Mouse (Mus musculus) ES-CJ7 (cell line): ENCODE measurements around the gene Gm45337.
"Not testable (repeated sequence)": the region's sequence is repeated elsewhere in the genome, so short reads cannot be mapped to it uniquely, and the experiment has no call there.

Source experiments
- DNase-seq: peaks from one replicate; pipeline ENCODE4 v3.0.0; 2011; ENCODE audit warnings: low read depth, low spot score

Gm45337 gene

GRCm38 (mm10) chr7:142144507-142144906, at the start of gene Gm45337:
Gm45337 (minus strand) TSS chr7:142144607.
- DNase-seq = no peak

DNA sequence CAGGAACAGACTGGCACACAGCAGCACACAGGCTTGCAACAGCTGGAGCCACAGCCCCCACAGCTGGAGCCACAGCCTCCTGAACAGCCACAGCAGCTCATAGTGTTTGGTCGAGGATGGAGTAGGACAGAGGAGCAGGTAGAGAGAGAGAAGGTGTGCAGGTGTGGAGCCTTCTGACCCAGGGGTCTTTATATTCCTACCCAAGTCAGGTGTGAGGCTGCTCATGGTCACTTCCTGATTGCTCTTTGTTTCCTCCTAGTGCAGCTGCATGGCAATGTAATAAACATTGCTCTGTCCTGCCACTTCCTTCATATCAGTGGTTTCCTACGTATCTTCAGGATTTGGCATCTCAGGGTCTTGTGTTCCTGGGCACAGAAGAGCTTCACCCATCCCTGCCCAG, 45.9 kb upstream of the Gm45337 start, which contains the start of gene Gm10153:
Gm10153 (minus strand) TSS at position 101 of the 400 bp plus-strand sequence.
- DNase-seq = no peak

GRCm38 (mm10) chr7:142188156-142188555, 43.7 kb upstream of the Gm45337 start:
- no peak for DNase-seq

DNA sequence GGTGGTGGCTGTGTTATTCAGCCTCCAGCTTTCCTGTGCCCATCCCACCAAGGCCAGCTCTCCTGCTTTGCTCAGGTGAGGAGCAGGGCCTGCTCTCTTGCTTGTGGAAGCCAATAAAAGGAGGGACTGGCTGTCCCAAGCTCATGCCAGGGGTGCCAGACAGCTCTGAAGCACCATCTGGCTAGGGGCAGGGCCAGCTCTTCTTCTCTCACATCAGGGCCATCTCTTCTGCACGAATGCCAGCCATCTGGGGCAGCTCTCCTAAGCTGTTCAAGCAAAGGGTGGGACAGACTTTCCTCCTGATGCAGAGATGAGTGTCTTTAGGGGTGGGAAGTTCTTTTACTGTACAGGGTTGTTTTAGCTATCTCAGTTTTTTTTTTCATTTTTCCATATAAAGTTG, 36.6 kb upstream of the Gm45337 start:
- no peak for DNase-seq

DNA sequence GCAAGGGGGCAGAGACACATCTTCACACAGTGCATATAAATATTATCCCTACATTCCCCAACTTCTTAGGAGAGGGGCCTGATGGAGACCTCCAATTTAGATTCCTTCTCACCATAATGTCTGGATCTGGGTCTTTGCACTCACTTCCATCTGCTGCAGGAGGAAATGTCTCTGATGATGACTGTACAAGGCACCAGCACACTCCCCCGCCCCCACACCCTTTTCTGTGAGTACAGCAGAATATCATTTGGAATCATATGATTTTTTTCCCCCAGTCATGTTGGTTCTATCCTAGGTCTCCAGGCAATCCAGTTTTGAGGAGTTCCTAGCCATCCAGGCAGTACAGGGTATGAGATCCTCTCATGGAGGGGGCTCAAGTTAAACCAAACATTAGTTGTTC, 34.3 kb upstream of the Gm45337 start:
- no peak for DNase-seq

GRCm38 (mm10) chr7:142175905-142176304, 31.5 kb upstream of the Gm45337 start, which contains the start of gene Krtap5-2:
Krtap5-2 (minus strand) TSS chr7:142176005.
- not testable (repeated sequence) for DNase-seq

- DNase-seq = peak; percentile 31
Measured at GRCm38 (mm10) chr7:142169836-142170235, 25.4 kb upstream of the Gm45337 start.

DNA sequence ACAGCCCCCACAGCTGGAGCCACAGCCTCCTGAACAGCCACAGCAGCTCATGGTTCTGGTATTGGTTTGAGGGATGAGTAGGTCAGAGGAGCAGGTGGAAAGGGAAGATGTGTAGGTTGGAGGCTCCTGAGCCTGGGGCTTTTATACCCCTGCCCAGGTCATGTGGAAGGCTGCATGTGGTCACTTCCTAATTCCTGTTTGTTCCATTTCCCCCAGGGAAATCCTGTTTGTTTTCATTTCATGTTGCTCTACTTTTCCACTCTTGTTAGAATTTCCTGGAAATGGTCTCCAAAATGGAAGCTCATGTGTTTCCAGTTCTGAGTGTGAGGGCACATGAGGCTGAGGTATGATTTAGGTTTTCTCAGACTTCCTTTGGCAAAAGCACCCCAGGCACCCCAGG, 21.2 kb upstream of the Gm45337 start, which contains the start of gene Gm4553:
Gm4553 (minus strand) TSS at position 101 of the 400 bp plus-strand sequence.
- not testable (repeated sequence) for DNase-seq

- no peak for DNase-seq
Measured at GRCm38 (mm10) chr7:142159366-142159765, 15.0 kb upstream of the Gm45337 start.

- not testable (repeated sequence) for DNase-seq
Measured at GRCm38 (mm10) chr7:142157013-142157412, 12.6 kb upstream of the Gm45337 start, which contains the start of gene Gm29735. Gm29735 (minus strand) TSS chr7:142157113.

GRCm38 (mm10) chr7:142155308-142155707, 10.9 kb upstream of the Gm45337 start:
- DNase-seq = no peak

DNA sequence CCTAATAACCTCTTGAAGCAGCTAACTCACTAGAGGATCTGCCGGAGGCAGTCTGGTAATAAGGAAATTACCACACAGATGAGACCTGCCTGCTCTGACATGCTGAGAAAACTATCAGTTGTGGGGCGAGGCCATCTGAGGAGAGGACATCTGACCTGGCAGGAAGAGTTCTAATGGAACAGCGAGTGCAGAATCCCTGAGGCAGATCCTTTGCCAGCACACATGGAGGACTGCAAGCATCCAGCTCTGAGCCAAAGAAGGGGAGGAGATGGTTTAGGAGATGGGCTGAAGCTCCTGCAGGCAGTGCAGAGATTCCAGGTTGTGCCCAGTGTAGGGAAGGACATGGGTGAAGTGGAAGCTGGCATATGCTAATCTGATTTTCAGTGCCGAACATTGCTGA, 7.8 kb upstream of the Gm45337 start:
- DNase-seq = no peak

- no peak for DNase-seq
Measured at GRCm38 (mm10) chr7:142148633-142149032, 4.2 kb upstream of the Gm45337 start.

DNA sequence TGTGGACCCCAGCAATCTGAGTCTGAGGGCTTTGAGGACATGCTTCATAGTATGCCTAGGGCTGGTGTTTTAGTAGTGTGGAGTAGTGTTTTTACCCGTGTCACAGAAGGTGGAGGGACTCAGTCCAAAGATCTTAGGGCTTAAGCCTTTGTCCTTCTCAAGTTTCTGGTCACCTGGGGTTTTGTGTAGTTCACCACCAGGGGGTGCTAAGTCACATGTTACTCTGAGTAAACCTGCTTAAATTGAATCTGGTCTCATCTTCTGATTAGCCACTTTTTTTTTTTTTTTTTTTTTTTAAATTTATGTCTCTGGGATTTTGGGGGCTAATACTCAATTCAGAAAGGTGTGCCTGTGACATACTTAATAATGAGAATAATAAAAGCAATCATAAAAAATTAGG, 1.6 kb upstream of the Gm45337 start:
- peak; percentile 78 for DNase-seq

DNA sequence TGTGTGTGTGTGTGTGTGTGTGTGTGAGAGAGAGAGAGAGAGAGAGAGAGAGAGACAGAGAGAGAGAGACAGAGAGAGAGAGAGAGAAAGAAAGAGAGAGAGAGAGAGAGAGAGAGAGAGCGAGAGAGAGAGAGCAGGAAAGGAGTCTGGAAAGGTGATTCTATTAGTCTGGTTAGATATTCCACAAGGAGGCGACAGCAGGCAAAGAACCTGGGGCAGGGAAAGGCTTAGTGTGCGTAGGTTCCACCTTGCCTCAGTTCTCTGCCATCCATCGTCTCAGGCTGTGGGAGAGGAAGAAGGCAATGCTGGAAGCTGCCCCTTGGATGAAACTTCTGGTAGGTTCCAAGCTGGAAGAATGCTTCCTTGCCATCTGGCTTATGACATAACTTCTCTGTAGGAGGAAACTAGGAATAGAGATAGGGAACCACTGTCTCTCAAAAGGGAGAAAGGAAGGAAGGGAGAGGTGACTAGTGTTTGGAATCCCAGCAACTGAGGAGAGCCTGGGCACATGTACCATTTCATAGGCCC, 1.1 kb upstream of the Gm45337 start:
- peak; percentile 22 for DNase-seq

- not testable (repeated sequence) for DNase-seq
Measured at GRCm38 (mm10) chr7:142143506-142144010, 849 bp downstream of the Gm45337 start.

- DNase-seq = peak; percentile 45
Measured at GRCm38 (mm10) chr7:142140696-142141095, 3.7 kb downstream of the Gm45337 start.

DNA sequence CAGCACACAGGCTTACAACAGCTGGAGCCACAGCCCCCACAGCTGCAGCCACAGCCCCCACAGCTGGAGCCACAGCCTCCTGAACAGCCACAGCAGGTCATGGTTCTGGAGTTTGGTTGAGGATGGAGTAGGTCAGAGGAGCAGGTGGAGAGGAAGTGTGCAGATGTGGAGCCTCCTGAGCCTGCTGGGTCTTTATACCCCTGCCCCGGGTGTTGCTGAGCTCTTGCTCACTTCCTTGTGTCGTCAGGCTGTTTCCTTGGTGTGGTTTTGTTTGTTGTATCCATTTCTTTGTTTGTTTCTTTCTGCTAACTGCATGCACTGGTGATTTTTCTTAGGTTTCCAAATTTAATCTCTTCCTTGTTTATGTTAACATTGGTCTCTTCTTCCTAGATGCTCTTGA, 8.5 kb downstream of the Gm45337 start, which contains the start of gene Gm39115:
Gm39115 (minus strand) TSS at position 101 of the 400 bp plus-strand sequence.
- DNase-seq = not testable (repeated sequence)

- DNase-seq = no peak
Measured at GRCm38 (mm10) chr7:142134206-142134995, 10.0 kb downstream of the Gm45337 start.

GRCm38 (mm10) chr7:142128843-142129242, 15.6 kb downstream of the Gm45337 start:
- peak; percentile 16 for DNase-seq

- DNase-seq = not testable (repeated sequence)
Measured at GRCm38 (mm10) chr7:142120629-142121028, 23.8 kb downstream of the Gm45337 start, which contains the start of gene Gm45618. Gm45618 (minus strand) TSS chr7:142120729.

DNA sequence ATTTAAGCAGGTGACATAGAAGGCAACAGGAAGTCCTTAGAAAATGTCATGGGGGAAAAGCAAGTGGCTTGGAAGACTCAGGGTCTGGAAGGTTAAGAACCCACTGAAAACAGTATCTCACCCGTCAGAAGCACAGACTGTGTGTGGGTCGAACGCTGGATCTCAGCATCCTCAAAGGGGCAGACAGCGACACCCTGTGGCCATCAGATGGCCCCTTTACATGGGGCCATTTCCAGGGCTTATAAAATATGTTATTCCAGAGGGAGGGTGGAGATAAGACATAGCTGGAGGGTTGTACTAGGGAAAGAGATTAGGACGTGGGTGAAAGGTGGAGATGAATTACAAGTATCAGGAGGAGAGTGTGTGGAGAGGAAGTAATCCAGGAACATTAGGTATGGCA, 24.8 kb downstream of the Gm45337 start:
- DNase-seq = peak; percentile 40
